Mouse (Mus musculus): ENCODE results near the gene Knstrn.

Knstrn gene

GRCm38 (mm10) chr2:118861454-118862339 is 47.9 kb downstream of the Knstrn start, which contains the start of gene Ivd:
Gene Ivd (plus strand): TSS chr2:118861954.
- peak; percentile 100 for ATAC-seq (ENCODE audit: low TSS enrichment)

DNA sequence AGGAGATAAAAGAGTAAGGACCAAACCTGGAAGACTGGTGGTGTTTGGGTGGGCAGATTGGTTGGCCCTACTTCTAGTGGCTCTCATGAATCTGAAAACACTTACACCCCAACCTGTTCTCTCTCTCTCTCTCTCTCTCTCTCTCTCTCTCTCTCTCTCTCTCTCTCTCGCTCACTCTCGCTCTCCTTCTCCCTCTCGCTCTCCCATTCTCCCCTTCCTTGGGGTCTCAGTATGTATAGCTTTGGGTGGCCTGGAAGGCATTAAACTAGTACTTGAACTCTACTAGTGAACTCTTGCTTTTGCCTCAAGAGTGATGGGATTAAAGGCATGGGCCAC is 48.5 kb downstream of the Knstrn start:
- 0 out of 2 replicates have a peak, but pooled peaks have one; percentile 3 for ATAC-seq (ENCODE audit: low TSS enrichment)

- ATAC-seq (ENCODE audit: low TSS enrichment): no peak
These were observed 56.8 kb downstream of the Knstrn start for GRCm38 (mm10) chr2:118870601-118871000.

GRCm38 (mm10) chr2:118871032-118871431 is 57.2 kb downstream of the Knstrn start:
- ATAC-seq (ENCODE audit: low TSS enrichment): no peak

GRCm38 (mm10) chr2:118873018-118873417 is 59.2 kb downstream of the Knstrn start:
- no peak for ATAC-seq (ENCODE audit: low TSS enrichment)

DNA sequence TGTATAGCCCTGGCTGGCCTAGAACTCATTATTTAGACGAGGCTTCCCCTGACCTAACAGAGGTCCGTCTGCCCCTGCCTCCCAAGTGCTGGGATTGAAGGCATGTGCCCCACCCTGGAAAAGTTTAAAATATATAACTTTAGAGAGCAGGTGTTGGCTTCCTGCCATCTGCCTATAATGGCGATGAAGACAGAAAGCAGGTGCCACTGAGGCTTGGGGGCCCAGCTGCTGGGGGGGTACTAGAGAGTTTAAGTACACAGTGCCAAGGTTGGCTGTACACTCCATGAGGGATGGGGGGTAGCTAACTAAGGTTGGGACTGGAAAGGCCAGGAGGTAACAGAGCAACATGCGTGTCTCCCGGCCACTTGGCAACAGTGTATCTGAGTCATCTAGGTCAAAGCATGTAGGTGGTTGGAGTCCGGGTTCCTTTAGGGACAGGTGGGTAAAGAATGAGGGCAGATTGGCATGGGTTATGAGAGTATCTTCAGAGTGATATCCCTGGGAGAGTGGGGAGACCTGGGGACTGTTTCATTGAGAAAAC is 60.2 kb downstream of the Knstrn start:
- ATAC-seq (ENCODE audit: low TSS enrichment): no peak

DNA sequence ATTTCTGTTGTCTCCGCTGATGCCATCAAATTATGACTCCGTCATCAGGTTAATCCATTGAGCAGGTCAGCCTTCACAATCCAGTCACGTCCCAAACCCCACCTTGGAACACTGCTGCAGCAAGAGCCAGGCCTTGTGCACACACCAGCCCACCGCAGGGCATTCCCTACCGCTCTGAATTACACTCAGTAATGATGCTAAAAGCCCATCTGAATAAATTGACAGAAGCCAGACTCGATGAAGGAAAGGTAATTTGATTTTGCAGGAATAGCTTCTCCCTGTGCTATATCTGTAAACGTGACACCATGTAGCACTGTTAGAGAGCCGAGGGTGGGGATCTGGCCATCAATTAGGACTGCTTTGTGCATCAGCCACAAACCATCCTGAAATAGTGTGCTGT is 61.5 kb downstream of the Knstrn start:
- no peak for ATAC-seq (ENCODE audit: low TSS enrichment)

- no peak for ATAC-seq (ENCODE audit: low TSS enrichment)
These were observed 62.6 kb downstream of the Knstrn start for GRCm38 (mm10) chr2:118876453-118876852.

GRCm38 (mm10) chr2:118881019-118881418 is 67.2 kb downstream of the Knstrn start:
- no peak for ATAC-seq (ENCODE audit: low TSS enrichment)

DNA sequence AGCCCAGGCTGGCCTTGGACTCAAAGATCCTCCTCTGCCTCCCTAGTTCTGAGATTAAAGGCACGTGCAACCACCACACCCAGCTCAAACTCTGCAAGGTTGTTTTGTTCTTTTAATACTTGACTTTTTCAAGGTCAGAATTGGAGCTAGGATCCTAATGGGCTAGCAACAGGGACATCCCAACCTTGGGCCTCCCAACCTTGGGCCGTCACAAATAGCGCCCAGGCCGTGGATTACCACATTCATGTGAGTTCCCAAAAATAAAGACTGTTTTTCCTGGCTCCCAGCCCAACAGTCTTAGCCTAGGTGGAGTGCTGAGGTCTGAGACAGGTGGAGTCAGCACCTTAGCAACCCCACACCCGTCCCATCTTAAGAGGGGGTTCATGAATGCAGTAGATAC is 68.2 kb downstream of the Knstrn start:
- no peak for ATAC-seq (ENCODE audit: low TSS enrichment)

DNA sequence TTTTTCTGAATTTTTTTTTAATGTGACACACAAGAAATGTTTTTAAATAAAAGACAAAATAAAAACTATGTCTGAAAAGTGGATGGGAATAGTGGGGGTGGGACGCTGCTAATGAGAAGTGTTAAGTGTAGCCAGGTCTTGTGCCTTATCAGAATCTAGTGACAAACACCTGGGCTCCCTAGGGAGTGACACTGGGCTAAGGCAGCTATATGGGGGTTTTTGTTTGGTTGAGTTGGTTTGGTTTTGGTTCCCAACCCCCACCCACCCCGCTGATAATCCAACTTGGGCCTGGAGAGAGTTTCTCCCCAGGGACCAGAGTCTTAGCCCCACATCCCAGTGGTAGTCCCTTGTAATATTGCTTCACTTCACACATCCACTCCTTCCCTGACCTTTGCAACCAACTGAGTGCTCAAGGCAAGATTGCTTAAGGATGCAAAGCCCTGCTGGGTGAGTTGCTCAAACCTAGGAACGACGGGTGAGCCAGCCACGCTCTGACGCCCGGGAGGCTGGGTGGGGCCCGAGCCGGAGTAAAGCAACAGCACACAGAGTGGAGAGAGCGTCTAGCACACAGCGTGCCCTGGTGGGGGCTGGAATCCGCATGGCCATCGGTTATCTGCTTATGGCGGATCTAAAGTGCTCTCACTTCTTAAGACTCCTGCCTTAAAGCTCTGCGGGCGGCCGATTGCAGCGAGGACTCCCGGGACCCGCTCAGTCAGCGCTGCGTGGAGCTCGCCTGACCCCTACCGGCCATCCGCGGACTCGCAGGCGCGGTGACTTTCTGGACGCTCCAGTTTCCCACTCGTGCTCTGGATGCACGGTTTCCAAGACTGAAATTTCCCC is 69.3 kb downstream of the Knstrn start:
- peak; percentile 84 for ATAC-seq (ENCODE audit: low TSS enrichment)

DNA sequence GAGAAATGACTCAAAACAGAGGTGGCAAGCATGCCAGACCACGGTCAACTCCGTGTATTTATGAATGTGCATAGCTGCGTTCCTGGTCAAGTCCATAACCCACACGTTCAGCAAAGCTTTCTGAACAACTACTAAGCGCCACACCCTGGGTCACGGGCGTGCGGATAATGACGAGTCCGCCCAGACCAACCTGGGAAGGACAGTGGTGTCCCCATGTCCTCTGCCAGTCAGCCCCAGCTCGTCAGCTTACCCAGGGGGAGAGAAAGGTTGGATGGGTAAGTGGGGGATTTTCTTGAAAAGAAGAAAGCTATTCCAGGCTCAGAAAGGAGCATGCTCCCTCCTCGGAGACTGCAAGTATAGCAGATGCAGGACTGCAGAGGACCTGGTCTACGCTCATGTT is 73.6 kb downstream of the Knstrn start:
- no peak for ATAC-seq (ENCODE audit: low TSS enrichment)

- 0 out of 2 replicates have a peak, but pooled peaks have one; percentile 11 for ATAC-seq (ENCODE audit: low TSS enrichment)
These were observed 74.2 kb downstream of the Knstrn start for GRCm38 (mm10) chr2:118887845-118888548.

GRCm38 (mm10) chr2:118891173-118891572 is 77.4 kb downstream of the Knstrn start:
- no peak for ATAC-seq (ENCODE audit: low TSS enrichment)

DNA sequence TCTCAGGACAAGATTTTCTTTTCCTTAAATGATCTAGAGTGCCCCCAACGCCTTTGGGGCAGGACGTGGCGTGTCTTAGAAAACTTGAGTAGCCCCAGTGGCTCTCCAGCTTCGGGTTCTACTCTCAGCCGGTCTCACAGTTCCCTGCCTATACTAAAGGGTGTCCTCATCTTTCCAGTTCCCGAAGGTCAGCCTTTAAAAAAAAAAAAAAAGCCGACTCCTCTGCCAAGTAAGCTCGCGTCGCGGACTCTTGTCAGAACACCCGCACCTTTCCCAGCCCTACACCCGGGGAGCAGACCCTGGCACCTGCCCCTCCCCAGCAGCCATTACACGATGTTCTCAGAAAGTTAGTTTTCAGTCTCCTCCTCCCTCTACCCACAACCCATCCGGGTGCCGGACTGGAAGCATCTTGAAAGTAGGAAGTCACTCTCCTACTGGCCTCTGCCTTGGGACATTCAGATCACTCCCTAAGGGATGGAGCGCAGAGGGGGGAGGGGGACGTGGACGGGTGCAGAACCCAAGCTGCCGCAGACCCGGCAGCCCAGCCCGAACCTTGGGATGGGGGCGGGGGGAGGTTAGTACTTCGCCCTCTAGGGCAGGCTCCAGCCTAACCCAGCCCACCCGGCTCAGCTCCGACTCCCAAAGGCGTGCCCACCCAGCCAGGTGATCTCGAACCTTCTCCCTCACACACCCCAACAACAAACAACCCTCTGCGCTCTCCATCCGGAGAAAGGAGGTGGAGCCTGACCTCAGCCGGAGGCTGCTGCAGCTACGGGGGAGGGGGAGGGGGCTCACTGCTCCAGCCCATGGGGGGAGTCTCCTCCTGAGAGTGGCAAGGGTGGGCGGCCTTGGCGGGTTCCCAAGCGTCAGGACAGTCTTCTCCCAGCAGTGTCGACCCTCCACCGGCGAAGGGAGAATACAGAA is 82.4 kb downstream of the Knstrn start:
- no peak for ATAC-seq (ENCODE audit: low TSS enrichment)

GRCm38 (mm10) chr2:118896914-118897291 is 83.1 kb downstream of the Knstrn start:
- ATAC-seq (ENCODE audit: low TSS enrichment): no peak

DNA sequence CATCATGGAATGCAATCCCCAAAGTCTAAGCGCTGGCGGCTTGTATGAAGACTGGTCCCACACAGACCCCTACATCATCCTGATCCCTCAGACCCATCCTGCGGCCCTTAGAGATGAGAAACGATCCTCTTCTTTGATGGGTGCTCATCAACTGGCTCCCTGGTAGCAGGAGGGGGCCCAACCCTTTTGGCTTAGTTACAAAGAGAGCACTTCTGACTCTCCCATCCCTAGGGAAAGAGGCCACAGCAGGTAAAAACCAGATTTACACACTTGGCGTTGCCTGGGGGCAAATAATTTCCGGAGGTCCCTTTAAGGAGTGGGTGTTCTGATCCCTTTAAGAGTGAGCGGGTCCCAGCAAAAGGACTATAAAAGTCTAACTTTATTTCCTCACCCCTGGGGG is 83.6 kb downstream of the Knstrn start:
- ATAC-seq (ENCODE audit: low TSS enrichment): no peak

GRCm38 (mm10) chr2:118897808-118898207 is 84.0 kb downstream of the Knstrn start:
- ATAC-seq (ENCODE audit: low TSS enrichment): no peak

GRCm38 (mm10) chr2:118898771-118899170 is 85.0 kb downstream of the Knstrn start:
- ATAC-seq (ENCODE audit: low TSS enrichment): no peak

DNA sequence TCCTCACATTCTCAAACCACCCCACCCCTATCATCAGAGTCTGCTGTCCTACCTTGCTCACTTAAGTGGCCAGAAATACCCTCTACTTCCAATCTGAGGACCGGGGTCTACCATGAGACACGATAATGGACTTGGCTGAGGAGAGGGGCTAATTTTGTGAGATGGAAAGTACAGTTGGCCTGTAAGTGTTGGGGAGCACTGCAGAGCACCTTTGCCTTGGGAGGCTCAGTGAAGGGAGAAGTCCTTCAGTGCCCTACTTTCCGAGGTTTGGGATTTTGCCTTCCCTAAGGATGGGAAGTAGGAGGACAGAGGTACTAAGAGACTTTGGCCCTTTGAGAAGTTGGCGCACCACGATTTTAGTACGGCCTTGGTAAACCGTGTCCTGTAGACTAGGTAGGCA is 85.5 kb downstream of the Knstrn start:
- no peak for ATAC-seq (ENCODE audit: low TSS enrichment)

Measured in frontal cortex, adult (tissue).